Mouse (Mus musculus) heart, postnatal 0 days (tissue): ENCODE measurements around the gene Unc5a.

Experiments used
- CTCF ChIP-seq: IDR thresholded peaks from 2 replicates; pipeline ENCODE4 v1.5.1; 2016; ENCODE audit warnings: antibody characterized with exemption, control low read depth, low read depth
- EP300 ChIP-seq: IDR thresholded peaks from 2 replicates; pipeline ENCODE4 v1.6.1; 2016; ENCODE audit warnings: antibody characterized with exemption, low read depth

DNA sequence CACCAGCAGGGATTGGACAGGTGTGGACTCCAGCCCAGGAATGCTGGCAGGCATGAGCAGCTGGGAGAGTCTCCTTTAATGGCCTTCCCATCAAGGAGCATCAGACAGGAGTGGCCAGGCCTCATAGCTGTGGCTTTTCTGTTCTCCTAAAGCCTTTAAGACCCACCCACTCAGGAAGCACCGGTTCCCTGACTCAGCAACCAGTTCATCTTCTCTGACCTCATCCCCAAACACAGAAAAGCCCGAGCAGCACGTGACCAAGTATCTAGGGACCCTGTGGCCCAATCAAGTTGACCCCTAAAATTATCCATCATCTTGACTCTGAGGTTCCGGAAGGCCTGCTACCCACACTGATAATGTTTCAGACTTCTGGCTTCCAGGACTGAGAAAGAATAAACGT, 32.6 kb upstream of the Unc5a start:
- no peak for TF ChIP-seq EP300
- no peak for TF ChIP-seq CTCF
